Mouse (Mus musculus) megakaryocyte, embryonic 14.5 days (primary cell): ENCODE measurements around the gene Adam10. TPM values are rescaled to one million over a fixed set of nuclear protein-coding genes. Genes with fewer than 3 reads are reported as not detected.

Source experiments
- H3K27me3 ChIP-seq: replicated peaks from 2 replicates; pipeline ENCODE3; 2012; ENCODE audit warnings: inconsistent platforms
- H3K36me3 ChIP-seq: replicated peaks from 2 replicates; pipeline ENCODE3; 2012; ENCODE audit warnings: low read length, inconsistent platforms, mixed read lengths
- H3K4me1 ChIP-seq: 2 replicates; pipeline ENCODE4 v1.6.1; 2012; ENCODE audit warnings: inconsistent platforms
- H3K4me3 ChIP-seq: replicated peaks from 2 replicates; pipeline ENCODE3; 2012; ENCODE audit warnings: moderate library complexity, mild to moderate bottlenecking, inconsistent platforms
- H3K9me3 ChIP-seq: 2 replicates; pipeline ENCODE4 v1.6.1; 2012; ENCODE audit warnings: inconsistent platforms
- FLI1 ChIP-seq: IDR thresholded peaks from 2 replicates; pipeline ENCODE4 v1.6.1; 2012; ENCODE audit warnings: low read length, inconsistent platforms, mixed read lengths
- GATA1 ChIP-seq: IDR thresholded peaks from 3 replicates; pipeline ENCODE4 v1.6.1; 2012; ENCODE audit warnings: mixed read lengths, low read length, inconsistent platforms, borderline replicate concordance
- polyA plus RNA-seq: library from polyadenylated mRNA; stranded (reverse); fragments of >175 nt; gene quantifications from 2 replicates; pipeline ENCODE4 v1.2.3, GENCODE M21; 2012; ENCODE audit warnings: low replicate concordance; ENCODE audit not compliant: insufficient read depth

Adam10 gene
- polyA plus RNA-seq, 1 experiment: 25.9 TPM

DNA sequence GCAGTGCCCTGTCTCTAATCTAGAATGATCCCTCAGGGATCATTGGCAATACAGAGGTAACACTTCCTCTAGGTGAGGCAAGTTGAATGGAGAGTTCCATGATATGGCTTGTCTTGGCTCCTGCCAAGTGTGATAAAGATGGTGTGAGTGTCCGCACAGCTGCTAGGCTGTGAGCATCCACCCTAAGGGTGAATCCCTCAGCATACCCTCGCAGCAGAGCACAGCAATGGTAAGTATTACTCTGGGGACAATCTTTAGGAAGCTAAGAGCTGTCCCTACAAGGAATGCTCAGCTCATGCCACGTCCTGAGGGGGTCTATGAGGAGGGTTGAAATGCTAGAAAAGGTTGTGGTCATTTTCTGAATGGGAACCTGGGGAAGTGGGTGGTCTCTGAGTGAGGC lies 124.0 kb downstream of the Adam10 start:
- Histone ChIP-seq H3K9me3 (no peaks in the 10 kb centered on the region), H3K36me3 (peaks cover 4% of the 10 kb centered on the region), H3K4me1 (peaks cover 62% of the 10 kb centered on the region), H3K27me3 (no peaks in the 10 kb centered on the region), H3K4me3 (no peak overlapping the region)
- TF ChIP-seq FLI1 (no peak), GATA1 (no peak)

DNA sequence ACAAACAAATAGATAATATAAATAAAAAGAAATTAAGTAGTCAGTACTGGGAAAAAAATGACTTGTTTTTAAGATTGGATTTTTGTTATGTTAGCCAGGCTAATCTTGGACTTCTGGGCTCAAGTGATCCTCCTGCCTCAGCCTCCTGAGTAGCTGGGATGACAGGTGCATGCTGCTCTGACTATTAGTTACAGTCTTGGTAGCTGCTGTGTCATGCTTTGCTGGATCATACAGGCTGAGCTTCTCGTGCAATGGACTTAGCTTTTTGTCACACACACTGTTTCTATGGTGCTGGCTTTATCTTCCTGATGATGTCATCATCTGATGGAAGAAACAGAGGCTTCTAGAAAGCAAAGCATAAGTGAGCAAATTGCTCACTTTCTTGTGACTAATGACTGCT lies 127.3 kb downstream of the Adam10 start:
- H3K36me3 ChIP-seq: peaks cover 4% of the 10 kb centered on the region
- H3K4me3 ChIP-seq: no peak overlapping the region
- no peaks in the 10 kb centered on the region for H3K27me3 ChIP-seq
- TF ChIP-seq FLI1: no peak
- TF ChIP-seq GATA1: no peak
- peaks cover 55% of the 10 kb centered on the region for H3K4me1 ChIP-seq
- no peaks in the 10 kb centered on the region for H3K9me3 ChIP-seq

DNA sequence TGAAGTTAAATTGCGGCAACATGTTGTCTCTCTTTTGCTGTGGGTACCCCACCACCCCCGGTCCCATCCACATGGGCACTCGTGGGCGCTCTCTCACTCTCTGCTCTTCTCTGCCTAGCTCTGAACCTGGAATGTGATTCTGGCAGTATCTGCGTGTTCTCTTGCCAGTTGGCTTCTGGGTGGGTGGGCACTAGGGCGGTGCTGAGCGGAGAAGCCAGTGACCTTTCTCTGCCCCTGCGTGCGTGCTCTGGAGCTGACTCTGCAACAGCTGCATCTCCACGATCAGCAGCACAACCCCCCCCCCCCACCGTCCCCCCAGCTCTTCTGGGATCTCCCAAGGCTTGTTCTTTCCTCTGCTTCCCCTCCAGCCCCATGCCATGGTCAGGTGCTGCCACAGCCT lies 128.9 kb downstream of the Adam10 start:
- Histone ChIP-seq H3K4me3 (no peak overlapping the region), H3K27me3 (no peaks in the 10 kb centered on the region), H3K4me1 (peaks cover 55% of the 10 kb centered on the region), H3K9me3 (no peaks in the 10 kb centered on the region), H3K36me3 (peaks cover 11% of the 10 kb centered on the region)
- TF ChIP-seq FLI1 (no peak), GATA1 (no peak)

DNA sequence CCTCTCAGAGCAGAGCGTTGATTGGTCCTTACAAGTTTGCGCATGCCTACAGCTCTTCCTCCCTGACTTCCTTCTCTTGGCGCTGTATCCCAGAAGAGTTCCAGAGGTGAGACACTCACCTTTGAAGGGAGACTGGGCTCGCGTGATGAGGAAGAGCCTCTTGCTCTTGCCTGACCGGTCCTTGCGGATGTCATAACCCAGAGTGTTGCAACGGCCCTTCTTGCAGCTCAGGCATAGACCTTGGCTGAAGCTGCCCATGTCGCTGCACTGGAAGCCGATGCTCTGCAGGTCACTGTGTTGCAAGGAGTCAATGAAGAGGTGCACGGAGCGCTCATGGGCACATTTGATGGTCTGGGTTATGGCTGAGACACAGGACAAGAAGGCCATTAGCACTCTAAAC lies 133.8 kb downstream of the Adam10 start:
- H3K27me3 ChIP-seq: no peaks in the 10 kb centered on the region
- H3K9me3 ChIP-seq: no peaks in the 10 kb centered on the region
- TF ChIP-seq FLI1 (no peak), GATA1 (no peak)
- peaks cover 8% of the 10 kb centered on the region for H3K36me3 ChIP-seq
- peak overlapping the region; percentile 42 for H3K4me3 ChIP-seq
- peaks cover 67% of the 10 kb centered on the region for H3K4me1 ChIP-seq

DNA sequence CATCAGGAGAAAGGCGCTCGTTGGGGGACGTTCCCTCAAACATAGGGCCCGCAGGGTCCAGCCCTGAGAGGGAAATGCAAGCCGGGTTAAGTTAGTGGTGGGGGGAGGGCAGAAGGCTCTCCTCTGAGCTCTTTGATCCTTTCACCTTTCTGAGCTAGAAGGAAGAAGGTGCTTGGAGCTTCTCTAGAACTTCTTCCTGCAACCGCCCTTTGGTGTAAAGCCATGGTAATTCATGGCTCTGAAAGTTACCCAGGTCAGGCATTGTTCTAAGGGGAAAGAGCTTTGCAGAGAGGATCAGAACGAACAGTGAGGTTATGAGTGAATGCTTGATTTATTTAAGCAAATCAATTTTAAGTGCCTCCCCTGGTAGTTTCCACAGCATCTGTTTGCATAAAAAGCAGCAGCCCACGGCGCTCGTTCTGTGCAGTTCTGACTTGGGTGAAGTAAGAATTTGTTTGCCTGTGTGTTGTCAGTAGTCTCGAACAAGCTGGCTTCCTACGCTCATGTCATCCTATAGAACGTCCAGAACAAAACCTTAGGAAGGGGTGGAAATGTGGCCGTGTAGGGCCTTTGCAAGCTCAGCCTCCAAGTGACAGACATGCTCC lies 138.0 kb downstream of the Adam10 start:
- Histone ChIP-seq H3K27me3 (no peaks in the 10 kb centered on the region), H3K4me1 (peaks cover 80% of the 10 kb centered on the region), H3K9me3 (no peaks in the 10 kb centered on the region), H3K4me3 (no peak overlapping the region), H3K36me3 (peaks cover 16% of the 10 kb centered on the region)
- TF ChIP-seq FLI1 (no peak), GATA1 (no peak)

DNA sequence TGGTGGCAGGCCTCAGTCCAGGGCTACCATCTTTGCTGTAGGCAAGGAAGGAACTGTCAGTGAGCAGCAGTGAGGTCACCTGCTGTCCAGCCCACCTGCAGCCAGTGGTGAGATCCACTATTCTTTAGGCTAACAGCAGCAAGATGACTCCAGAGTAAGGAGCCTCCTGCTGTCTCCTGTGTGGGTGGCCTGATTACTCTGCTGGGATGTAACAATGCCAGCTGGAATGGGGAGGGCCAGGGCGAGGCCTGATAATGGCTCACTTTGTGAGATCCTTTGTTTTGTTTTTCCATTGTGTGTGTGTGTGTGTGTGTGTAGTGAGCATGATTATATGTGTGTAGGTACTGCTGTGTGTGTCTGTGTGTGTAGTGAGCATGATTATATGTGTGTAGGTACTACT lies 138.6 kb downstream of the Adam10 start:
- H3K27me3 ChIP-seq: no peaks in the 10 kb centered on the region
- H3K36me3 ChIP-seq: peaks cover 11% of the 10 kb centered on the region
- peak overlapping the region; percentile 39 for H3K4me3 ChIP-seq
- no peaks in the 10 kb centered on the region for H3K9me3 ChIP-seq
- no peak for TF ChIP-seq GATA1
- no peak for TF ChIP-seq FLI1
- H3K4me1 ChIP-seq: peaks cover 77% of the 10 kb centered on the region

DNA sequence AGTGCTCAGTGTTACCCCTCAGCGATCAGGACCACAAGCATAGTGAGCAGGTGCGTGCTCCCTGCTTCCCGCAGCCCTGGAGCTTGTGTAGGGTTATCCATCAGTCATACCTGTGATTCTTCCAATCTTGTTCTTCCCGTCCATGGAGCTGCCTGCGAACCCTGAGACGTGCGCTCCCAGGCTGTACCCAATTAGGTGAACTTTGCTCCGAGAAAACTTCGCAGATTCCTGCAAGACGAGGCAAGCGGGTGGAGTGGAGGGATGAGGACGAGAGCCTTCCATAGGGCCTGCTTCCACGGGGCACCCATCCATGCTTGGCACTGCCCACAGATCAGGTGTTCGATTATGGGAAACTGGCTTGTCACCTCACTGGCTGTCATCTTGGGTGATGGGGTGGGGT lies 139.9 kb downstream of the Adam10 start:
- Histone ChIP-seq H3K27me3 (no peaks in the 10 kb centered on the region), H3K9me3 (peaks cover 3% of the 10 kb centered on the region; the same call in 1 of the 2 replicates), H3K36me3 (peaks cover 16% of the 10 kb centered on the region), H3K4me3 (no peak overlapping the region), H3K4me1 (peaks cover 74% of the 10 kb centered on the region)
- no peak for TF ChIP-seq FLI1
- TF ChIP-seq GATA1: no peak

DNA sequence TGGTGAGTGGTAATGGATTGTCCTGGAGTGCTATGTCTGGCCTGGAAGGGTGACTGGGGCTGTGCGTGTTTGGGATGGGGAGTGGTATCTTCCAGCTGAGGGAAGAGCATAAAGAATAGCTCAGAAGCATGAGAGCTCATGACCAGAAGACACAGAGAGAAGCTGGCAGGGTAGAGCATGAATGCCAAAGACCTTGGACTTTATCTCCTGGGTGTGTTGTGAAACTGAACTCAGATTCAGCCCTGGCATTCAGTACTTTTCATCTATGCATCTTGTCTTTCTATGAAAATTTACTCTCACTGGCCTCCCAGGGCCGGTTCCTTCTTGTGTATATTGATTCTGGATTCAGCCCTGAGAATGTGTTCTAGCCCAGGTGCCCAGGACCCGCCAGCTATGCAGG lies 145.3 kb downstream of the Adam10 start:
- peaks cover 3% of the 10 kb centered on the region; the same call in 1 of the 2 replicates for H3K9me3 ChIP-seq
- no peaks in the 10 kb centered on the region for H3K27me3 ChIP-seq
- peaks cover 12% of the 10 kb centered on the region for H3K36me3 ChIP-seq
- TF ChIP-seq FLI1: no peak
- TF ChIP-seq GATA1: no peak
- H3K4me3 ChIP-seq: no peak overlapping the region
- H3K4me1 ChIP-seq: peaks cover 60% of the 10 kb centered on the region

DNA sequence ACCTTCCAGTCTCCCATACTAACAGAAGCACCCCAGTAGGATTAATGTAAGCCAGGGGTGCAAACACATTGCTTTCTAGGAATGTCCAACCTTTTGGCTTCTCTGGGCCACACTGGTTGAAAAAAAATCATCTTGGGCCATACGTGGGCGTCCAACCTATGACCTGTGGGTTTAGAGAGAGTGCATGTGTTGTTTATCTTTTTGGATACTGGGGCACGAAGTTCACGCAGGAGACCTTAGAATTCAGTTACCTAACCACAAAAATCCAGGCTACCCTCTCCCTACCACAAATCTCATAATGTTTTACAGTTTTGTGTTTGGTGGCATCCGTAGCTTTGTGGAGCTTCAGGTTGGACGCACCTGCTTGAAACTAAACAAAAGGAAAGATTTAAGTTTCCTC lies 149.1 kb downstream of the Adam10 start:
- Histone ChIP-seq H3K27me3 (no peaks in the 10 kb centered on the region), H3K36me3 (peaks cover 7% of the 10 kb centered on the region), H3K4me1 (peaks cover 63% of the 10 kb centered on the region), H3K4me3 (no peak overlapping the region), H3K9me3 (peaks cover 3% of the 10 kb centered on the region; the same call in 1 of the 2 replicates)
- no peak for TF ChIP-seq GATA1
- no peak for TF ChIP-seq FLI1

Other genes starting within 250 kb of the Adam10 start
- 1.2 and 1.3 TPM in 2 replicates for gene Rnf111, start 175.3 kb upstream of the Adam10 start, polyA plus RNA-seq
- gene Sltm, start 136.2 kb upstream of the Adam10 start, polyA plus RNA-seq: 8.8 and 14.3 TPM in 2 replicates
- 29.1 and 84.4 TPM in 2 replicates for gene Gm10642, start 22.7 kb upstream of the Adam10 start, polyA plus RNA-seq
- 7.9 and 16.7 TPM in 2 replicates for gene Mindy2, start 21.8 kb upstream of the Adam10 start, polyA plus RNA-seq